Mouse (Mus musculus): ENCODE results near the gene Hnrnpa0. TPM values are rescaled to one million over a fixed set of nuclear protein-coding genes. Genes with fewer than 3 reads are reported as not detected.
A peak's percentile ranks its signal among the peaks of the same experiment; 100 is the strongest.

The Hnrnpa0 gene
- polyA plus RNA-seq, 3 experiments from 2014 or later = 20.9 to 25.6 (median 24.0) TPM

DNA sequence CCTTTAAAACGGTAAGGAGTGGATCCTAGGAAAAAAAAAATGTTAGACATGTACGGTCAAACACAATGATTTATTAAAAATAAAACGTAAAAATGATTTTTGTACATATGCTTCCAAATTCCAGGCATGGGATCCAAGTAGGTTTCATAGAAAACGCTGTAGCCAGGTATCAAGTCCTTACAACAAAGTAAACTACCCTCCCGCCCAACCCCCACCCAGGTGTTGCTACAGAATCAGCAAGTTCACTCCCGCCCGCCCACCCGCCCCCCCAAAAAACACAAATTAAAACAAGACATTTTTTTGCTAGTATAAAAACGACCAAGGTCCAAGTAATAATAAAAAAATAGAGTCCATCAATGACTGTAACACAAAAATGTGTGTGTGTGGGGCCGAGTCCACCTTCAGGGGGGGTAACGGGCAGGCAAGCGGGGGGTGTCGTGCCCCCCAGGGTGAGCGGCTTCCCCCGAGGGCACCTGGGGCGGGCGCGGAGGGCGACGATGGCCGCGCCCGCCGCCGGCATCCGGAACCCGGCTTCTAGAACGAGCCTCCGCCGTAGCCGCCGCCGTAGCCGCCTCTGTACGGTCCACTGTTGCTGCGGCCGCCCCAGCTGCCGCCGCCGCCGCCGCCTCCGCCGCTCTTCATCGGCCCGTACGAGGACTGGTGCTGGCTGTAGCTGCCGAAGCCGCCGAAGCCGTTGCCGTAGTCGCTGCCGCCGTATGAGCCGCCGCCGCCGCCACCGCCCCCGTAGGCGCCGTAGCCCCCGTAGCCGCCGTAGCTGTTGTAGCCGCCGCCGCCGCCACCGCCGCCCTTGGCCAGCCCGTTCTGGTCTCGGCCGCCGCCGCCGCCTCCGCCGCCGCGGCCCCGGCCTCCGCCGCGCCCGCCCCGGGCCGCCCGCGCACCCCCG, 1.2 kb downstream of the Hnrnpa0 start:
- ATAC-seq = peak; percentile 2

DNA sequence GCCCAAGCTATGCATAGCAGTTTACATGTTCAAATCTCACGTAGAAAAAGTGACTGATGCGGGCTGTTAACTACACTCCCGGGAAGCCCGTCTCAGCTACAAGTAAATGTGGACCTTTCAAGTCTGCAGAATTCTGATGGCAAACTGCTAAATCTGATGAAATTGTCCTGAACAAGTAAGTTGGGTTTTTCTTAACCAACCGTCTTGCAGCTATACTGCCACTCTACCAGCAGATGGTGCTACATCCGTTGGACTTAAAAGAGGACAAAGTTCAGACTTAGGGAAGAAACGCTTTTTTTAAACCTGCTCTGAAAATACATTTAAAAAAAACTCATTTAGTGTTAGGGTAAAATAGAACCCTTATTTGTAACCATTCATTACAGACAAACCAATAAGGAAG, 2.2 kb downstream of the Hnrnpa0 start:
- peak; percentile 15 for ATAC-seq

DNA sequence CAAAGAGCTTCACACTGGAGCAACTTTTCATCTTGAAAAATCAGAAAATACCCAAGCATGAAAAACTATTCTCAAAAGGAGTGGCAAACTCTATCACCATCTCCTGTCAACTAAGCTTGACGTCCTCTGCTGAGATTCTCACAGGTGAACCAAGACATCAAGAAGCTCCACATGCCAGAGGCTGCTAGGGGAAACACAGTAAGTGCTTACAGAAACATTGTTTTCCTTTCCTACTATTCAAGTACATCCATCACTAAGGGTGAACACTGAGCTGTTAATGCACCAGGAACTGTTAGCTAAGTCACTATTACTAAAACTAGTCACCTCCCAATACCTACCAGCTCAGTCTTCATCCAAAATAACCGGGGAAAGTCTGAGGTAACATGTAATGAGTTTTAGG, 3.4 kb downstream of the Hnrnpa0 start:
- no peak for ATAC-seq

DNA sequence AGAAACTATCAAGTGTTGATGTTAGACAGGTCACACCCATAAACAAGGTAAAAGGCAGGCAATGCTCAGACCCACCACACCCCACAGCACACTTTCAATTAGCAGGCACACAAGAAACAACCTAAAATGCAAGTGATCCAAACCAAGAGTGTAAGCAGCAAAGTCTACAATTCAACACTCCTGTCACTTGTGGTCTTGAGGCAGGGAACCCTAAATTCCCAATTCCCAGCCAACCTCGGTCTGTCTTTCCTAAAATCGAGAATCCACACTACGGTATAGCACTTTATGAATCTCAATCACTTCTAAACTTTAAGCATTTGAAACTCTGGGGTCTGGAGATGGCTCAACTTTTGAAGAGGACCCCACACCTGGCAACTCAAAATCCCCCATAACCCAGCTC, 4.1 kb downstream of the Hnrnpa0 start:
- ATAC-seq = no peak

DNA sequence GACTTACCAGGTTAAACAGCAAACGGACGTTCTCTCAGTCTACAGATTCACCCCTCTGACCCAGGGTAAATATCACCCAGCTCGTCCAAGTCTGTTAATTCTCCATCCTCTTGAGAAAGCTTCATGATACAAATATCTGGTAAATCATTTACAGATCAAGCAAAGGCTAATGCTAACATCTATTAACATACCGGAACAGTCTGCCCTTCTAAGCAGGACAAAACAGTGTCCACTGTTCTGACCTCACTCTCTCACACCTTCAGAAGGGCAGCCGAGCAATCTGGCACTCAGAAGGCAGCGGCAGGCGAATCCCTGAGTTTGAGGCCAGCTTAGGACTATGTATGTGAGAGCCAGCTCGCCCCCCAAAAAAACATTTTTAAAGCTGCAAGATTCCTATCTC, 5.0 kb downstream of the Hnrnpa0 start:
- ATAC-seq = no peak

DNA sequence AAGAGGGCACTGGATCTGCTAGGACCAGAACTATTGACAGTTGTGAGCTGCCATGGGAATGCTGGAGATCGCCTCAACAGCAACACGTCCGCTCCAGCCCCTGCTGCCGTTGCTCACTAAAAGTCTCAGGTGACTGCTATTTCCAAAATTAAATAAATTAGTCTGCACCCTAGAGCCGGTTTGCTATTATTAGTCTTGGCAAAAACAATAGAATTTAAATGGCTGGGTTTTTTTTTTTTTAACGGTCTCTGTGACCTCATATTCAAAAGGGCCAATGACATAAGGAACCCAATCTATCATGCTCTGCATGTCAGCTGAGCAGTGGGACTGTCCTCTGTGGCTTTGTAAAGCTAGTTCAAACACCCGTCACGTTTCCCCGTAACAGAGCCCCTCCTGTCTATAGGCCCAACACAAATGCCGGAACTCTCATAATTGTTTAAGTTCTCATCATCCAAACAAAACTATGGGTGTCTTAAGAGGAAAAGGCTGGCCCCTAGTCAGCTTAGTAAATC, 5.5 kb downstream of the Hnrnpa0 start:
- ATAC-seq = no peak

DNA sequence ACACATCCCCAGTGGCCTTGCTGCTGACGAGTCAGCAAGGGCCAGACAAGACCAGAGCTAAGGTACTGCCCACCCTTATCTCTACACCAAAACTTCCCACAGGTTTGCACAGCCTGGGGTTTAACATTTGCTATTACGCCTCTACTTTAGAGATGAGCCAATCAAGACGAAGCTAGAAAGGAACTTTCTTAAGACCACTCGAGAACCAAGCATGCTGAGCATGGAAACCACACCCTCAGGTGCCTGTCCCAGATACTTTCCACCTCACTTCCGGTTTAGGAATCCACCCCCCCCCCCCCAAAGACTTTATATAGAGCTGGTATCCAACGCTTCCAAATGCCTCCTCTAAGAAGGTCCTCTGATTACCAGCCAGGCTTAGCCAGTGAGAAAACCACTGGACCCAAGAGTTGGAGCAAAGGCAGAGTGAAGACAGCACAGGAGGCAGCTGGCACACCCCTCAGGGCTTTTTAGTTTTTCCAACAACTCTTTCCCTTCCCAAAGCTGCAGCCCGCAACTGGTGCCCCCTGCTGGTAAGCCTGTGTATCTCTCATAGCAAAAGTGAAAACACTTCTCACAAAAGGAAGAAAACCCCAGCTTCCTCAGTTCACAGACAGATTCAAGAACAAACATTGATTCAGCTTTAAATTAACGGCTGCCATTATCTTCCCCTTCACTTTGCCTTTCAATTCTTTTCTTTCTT, 10.9 kb downstream of the Hnrnpa0 start:
- ATAC-seq = peak; percentile 41

DNA sequence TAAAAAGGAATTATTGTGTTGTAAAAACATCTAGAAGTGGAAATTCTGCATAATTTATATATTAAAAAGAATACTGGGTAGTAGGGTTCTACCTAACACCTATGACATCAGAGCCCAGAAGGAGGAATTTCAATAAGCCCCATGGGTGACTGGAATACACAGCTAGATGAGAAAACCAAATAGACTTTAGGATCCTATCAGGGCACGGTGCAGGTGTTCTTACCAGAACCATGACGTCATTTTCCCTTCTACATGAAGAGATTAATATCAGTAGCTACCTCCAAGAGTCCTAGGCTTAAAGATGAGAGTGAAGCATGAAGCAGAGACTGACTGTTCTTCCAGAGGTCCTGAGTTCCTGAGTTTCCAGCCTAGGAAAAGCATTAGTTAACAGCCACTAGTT, 11.6 kb downstream of the Hnrnpa0 start:
- no peak for ATAC-seq

DNA sequence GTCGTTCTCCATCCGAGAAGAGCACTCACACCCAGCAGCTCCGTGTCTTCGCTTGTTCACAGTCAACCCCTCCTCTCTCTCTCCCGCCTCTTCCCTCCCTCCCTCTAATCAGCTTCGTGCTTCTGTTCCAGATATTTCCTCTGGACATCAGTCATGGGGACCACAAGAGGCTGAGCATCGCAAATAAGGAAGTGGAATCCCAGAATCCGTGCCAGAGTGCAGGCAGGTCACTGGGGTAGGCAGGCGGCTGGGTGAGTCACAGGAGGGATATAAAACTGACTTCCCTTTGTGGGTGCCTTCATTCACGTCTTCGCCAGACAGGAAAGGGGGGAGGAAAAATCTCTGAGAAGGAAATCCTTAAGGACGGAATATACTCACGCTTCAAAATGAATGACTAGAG, 13.1 kb downstream of the Hnrnpa0 start:
- no peak for ATAC-seq

DNA sequence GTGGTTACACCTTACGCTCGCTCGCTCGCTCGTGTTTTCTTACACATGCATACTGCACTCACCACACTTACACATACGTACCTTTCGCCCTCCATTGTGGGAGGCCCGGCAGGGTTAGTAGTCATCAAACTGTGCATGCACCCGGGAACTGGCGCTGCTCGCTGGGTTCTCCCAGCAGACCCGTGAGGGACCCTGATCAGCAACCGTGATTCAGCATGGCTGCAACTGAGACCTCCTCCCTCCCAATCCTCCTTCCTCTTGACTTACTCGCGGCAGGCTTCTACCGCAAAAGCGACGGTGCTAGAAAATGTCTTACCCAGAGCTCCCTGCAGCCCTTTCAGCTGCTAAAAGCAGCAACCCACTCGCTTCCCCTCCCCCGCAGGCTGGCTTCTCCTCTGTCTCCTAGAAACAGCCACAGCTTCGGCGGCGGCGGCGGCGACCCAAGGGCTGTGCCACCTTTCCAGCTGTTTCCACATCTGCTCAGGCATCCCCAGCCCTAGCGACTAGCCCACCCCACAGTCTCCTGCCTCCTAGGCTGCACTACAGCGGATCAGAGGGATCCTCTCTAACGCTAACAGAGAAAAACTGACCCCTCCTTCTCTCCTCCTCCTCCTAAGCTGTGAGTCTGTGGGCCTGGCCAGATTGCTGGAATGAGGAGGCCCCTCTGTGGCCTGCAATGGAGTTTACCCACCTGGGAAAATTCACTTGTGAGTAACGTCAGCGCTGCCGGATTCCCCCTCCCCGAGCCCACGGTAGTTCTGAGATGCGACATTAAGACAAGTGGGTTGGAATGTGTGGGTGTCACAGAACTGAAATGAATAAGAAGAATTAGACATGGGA, 15.1 kb downstream of the Hnrnpa0 start, which contains the start of gene Klhl3:
Klhl3 (minus strand) TSS at position 532 of the 840 bp plus-strand sequence.
- ATAC-seq = peak; percentile 72

DNA sequence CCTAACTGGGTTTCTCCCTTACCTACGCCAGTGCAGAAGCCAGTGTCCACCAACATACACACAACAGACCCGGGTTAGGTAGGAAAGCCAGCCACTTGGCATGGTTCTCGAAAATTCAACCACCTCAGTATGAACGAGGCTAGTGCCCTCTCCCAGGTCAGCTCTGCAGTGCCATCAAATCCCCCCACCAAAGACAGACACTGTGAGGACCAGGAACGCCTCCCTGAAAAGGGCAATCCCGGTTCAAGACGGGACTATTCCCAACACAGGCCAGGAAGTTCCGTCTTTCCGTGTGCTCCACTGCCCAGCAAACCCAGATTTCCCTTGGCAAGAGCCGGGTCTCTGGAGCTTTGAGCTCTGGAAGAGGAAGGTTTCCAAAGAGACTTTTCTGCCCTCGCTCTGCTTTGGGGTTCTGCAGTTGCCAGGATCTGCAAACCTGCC, 15.7 kb downstream of the Hnrnpa0 start:
- no peak for ATAC-seq

DNA sequence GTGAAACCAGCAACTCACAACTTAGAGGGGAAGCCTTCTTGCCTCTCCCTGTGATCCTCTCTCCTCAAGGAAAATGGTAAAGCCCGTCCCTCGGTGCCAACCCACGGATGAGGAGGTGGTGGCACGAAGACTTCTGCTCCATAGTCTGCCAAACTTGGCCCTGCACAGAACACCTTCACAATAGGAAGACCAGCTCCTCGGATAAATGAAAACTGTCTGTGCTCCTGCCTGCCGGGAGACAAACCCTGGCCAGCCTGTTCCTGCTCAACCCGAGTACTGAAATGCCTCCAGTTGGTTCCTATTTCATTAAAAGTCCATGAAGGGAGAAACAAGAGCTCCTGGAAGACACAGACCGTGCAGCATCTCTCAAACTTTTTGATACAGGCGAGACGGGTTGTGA, 16.2 kb downstream of the Hnrnpa0 start:
- ATAC-seq = no peak

DNA sequence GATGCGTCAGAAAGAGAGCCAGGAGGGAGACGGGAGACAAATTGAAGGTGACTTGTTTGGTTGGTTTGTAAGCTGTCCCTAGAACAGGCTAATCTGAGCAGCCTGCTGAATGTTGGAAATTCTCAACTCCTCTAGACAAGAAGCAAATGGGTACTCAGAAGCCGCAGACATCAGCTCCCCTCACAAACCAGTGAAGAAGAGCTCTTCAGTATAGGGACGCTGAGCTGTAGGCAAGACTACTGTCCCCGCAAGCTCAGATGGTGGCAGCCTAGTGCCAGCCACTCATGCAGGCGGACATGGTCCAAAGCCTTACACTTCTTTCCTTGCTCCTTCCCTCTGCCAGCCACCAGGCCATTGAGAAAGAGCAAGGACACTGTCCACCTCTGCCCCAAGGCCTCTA, 17.1 kb downstream of the Hnrnpa0 start:
- no peak for ATAC-seq

DNA sequence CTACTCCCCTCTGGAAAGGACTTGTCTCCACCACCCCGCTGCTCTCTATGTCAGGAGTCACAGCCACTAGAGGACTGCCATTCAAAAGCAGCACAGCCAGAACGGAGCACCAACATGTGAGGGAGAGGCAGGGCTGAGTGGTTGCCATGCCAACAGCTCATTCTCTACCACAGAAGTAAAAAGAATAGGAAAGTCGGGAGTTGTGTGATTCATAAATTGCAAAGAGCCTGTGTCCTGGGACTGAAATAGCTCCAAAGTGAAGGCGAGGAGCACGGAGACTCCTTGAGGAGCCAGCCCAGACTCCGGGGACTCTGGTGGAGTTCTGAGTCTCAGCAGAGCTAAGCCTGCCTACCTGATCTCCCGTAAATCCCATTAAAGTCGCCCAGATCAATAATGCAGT, 37.7 kb downstream of the Hnrnpa0 start:
- ATAC-seq = no peak

DNA sequence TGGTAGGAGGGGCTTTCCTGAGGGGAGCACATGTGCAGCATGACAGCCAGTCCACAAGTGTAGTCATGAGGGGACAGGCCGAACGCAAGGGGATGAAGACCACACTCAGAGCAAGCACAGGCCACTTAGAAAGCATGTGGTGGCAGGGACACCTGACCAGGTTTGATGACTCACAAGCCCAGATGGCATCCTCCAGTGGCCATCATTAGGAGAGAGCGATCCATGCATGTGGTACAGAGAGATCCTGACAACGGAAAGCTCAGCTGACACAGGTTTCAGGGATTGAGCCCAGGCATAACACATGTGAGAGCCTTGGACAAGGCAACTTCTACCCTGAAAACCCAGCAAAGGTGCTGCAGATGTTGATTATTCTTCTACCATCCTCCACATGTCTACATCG, 44.0 kb downstream of the Hnrnpa0 start:
- no peak for ATAC-seq

DNA sequence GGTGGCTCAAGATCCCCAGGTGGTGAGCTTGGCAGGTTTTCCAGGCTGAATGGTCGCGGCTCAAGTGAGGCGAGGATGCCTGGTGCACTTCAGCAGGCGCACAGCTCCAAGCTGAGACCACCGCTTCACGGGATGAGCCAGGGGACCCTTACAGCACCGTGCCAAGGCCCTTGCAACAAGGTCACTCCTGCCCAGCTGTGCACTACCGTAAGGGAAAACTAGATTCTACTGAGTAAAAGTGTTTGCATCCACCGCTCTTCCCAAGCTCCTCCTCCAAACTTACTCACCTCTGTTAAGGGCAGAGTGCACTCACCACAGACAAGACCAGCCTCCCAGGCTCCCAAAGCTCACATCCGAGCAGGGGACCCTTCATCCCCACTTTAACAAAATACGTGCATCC, 44.8 kb downstream of the Hnrnpa0 start:
- no peak for ATAC-seq

DNA sequence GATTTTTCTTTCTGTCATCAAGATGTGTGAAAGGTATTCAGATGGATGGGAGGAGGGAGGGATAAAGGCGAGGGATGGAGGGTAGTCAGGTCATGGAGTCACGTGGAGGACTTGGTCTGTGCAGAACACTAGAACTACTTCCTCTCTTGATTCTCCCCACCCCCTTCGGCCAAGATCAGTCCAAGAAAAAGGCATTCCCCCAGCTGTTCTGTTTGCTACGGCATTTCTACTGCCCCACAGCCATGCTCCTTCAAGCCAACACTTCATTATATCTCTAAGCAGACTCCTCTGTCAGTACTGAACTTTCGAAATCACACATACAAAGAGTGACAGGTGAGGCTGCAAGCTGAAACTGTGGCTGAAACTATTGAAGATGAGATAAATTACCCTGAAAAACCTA, 45.3 kb downstream of the Hnrnpa0 start:
- ATAC-seq = no peak

DNA sequence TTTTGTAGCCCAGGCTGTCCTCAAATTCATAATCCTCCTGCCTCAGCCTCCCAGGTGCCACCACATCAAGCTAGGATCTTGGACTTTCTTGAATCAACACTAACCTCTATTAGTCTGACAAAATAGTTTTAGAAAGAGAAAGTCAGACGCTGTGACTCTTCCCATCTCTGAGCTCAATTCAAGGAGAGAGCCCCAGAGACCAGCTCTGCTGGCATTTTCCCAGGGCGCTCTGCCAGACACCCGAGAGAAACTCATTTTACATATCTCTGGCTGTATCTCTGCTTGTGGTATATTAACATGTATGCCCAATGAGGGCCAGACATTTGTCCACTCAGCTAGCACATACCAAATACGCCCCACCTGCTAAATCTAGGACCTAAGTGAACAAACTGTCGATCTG, 50.0 kb downstream of the Hnrnpa0 start:
- ATAC-seq = no peak

Measured in inflammation-experienced regulatory T-cells, adult 6 months (primary cell).